Mouse (Mus musculus): ENCODE results near the gene 2010111I01Rik. TPM values are rescaled to one million over a fixed set of nuclear protein-coding genes. Genes with fewer than 3 reads are reported as not detected.

2010111I01Rik gene
- total and polyA plus RNA-seq, 3 experiments: 26.3 to 32.7 TPM; not detected in 1

GRCm38 (mm10) chr13:63203502-63204278, 239.0 kb downstream of the 2010111I01Rik start:
- H3K27me3 ChIP-seq (ENCODE audit: control insufficient read depth in 1 of 2, insufficient read depth in 2 of 2, low read length in 2 of 2): no peaks in the 10 kb centered on the region
- H3K9me3 ChIP-seq (replicated peaks; ENCODE audit: insufficient read depth, low read length): no peaks in the 10 kb centered on the region
- H3K36me3 ChIP-seq (ENCODE audit: control insufficient read depth in 1 of 2, insufficient read depth in 2 of 2, low read length in 2 of 2): no peaks in the 10 kb centered on the region
- H3K79me2 ChIP-seq (ENCODE audit: control insufficient read depth, insufficient read depth, low read length, poor library complexity): no peaks in the 10 kb centered on the region
- no peak for DNase-seq (ENCODE audit: low read depth, low spot score)
- H3K4me1 ChIP-seq (ENCODE audit: control insufficient read depth in 1 of 2, insufficient read depth in 2 of 2, low read length in 2 of 2): no peaks in the 10 kb centered on the region
- no peak overlapping the region for H3K27ac ChIP-seq (ENCODE audit: control insufficient read depth, low read depth, low read length)
- H3K9ac ChIP-seq (ENCODE audit: control insufficient read depth, low read depth, low read length, poor library complexity, severe bottlenecking): no peak overlapping the region
- TF ChIP-seq MAX (IDR thresholded peaks at IDR 0.05; ENCODE audit: low read length) (no peak), POLR2A (IDR thresholded peaks at IDR 0.05; ENCODE audit: control insufficient read depth in 1 of 2, insufficient read depth in 1 of 2, low read depth in 1 of 2, low read length in 2 of 2, poor library complexity in 1 of 2) (no peak), MEF2A (IDR thresholded peaks at IDR 0.05; ENCODE audit: extremely low read depth, insufficient replicate concordance, low read depth, low read length, poor library complexity, severe bottlenecking) (no peak)
- no peak overlapping the region for H3K4me3 ChIP-seq (ENCODE audit: control insufficient read depth in 1 of 2, insufficient read depth in 1 of 2, low read depth in 2 of 2, low read length in 2 of 2)

- TF ChIP-seq MYC (IDR thresholded peaks at IDR 0.05; ENCODE audit: low read depth, low read length): no peak
- no peak for TF ChIP-seq NELFE (IDR thresholded peaks at IDR 0.05; ENCODE audit: low read depth, low read length)
- TF ChIP-seq RAD21 (IDR thresholded peaks at IDR 0.05; ENCODE audit: low read depth, low read length): no peak
- TF ChIP-seq POLR2A (IDR thresholded peaks at IDR 0.05; ENCODE audit: control insufficient read depth in 1 of 2, insufficient read depth in 1 of 2, low read depth in 1 of 2, low read length in 2 of 2, poor library complexity in 1 of 2): no peak
- no peak for TF ChIP-seq MAFK (IDR thresholded peaks at IDR 0.05; ENCODE audit: borderline replicate concordance, low read depth, low read length)
- no peak for TF ChIP-seq ZC3H11A (IDR thresholded peaks at IDR 0.05; ENCODE audit: low read depth, low read length)
- TF ChIP-seq UBTF (IDR thresholded peaks at IDR 0.05; ENCODE audit: borderline replicate concordance, insufficient read depth, low read depth, low read length): no peak
- TF ChIP-seq MAZ (IDR thresholded peaks at IDR 0.05; ENCODE audit: low read depth, low read length): no peak
- TF ChIP-seq ZMIZ1 (IDR thresholded peaks at IDR 0.05; ENCODE audit: low read depth, low read length): no peak
- no peak for TF ChIP-seq ELF1 (IDR thresholded peaks at IDR 0.05; ENCODE audit: low read depth, low read length)
- no peak for TF ChIP-seq SIN3A (IDR thresholded peaks at IDR 0.05; ENCODE audit: low read length)
- no peak for TF ChIP-seq USF1 (IDR thresholded peaks at IDR 0.05; ENCODE audit: low read depth, low read length)
- TF ChIP-seq POLR2AphosphoS5 (IDR thresholded peaks at IDR 0.05; ENCODE audit: borderline replicate concordance, low read depth, low read length): no peak
- TF ChIP-seq ZNF384 (IDR thresholded peaks at IDR 0.05; ENCODE audit: low read depth, low read length): no peak
- TF ChIP-seq RCOR1 (IDR thresholded peaks at IDR 0.05; ENCODE audit: low read depth, low read length): no peak
- no peak for TF ChIP-seq ZKSCAN1 (IDR thresholded peaks at IDR 0.05; ENCODE audit: low read depth, low read length)
- no peak for TF ChIP-seq USF2 (IDR thresholded peaks at IDR 0.05; ENCODE audit: borderline replicate concordance in 1 of 2, insufficient read depth in 1 of 2, low read depth in 1 of 2, low read length in 2 of 2)
- no peak overlapping the region for H3K4me3 ChIP-seq (ENCODE audit: control insufficient read depth in 1 of 2, insufficient read depth in 1 of 2, low read depth in 2 of 2, low read length in 2 of 2)
- H3K27ac ChIP-seq (ENCODE audit: control insufficient read depth, low read depth, low read length): no peak overlapping the region
- no peaks in the 10 kb centered on the region for H3K9me3 ChIP-seq (replicated peaks; ENCODE audit: insufficient read depth, low read length)
- H3K79me2 ChIP-seq (ENCODE audit: control insufficient read depth, insufficient read depth, low read length, poor library complexity): no peaks in the 10 kb centered on the region
- no peaks in the 10 kb centered on the region for H3K27me3 ChIP-seq (ENCODE audit: control insufficient read depth in 1 of 2, insufficient read depth in 2 of 2, low read length in 2 of 2)
- DNase-seq (ENCODE audit: low read depth, low spot score): no peak
- no peaks in the 10 kb centered on the region for H3K4me1 ChIP-seq (ENCODE audit: control insufficient read depth in 1 of 2, insufficient read depth in 2 of 2, low read length in 2 of 2)
- H3K9ac ChIP-seq (ENCODE audit: control insufficient read depth, low read depth, low read length, poor library complexity, severe bottlenecking): no peak overlapping the region
- no peaks in the 10 kb centered on the region for H3K36me3 ChIP-seq (ENCODE audit: control insufficient read depth in 1 of 2, insufficient read depth in 2 of 2, low read length in 2 of 2)
Observed at GRCm38 (mm10) chr13:63205750-63206149, 241.1 kb downstream of the 2010111I01Rik start.

Data from MEL (cell line).